Mouse (Mus musculus): ENCODE measurements around the gene Kcnk7.

The Kcnk7 gene

GRCm38 (mm10) chr19:5756321-5756985, 52.3 kb downstream of the Kcnk7 start:
- no peak for DNase-seq

Measured in kidney, adult 11 months (tissue).